9 mouse cellular contexts compared by ENCODE assay signal in genomic region chr5:139912121-139912771, GRCm38 (mm10). TPM values are rescaled to one million over a fixed set of nuclear protein-coding genes. Genes with fewer than 3 reads are reported as not detected.
DNase-seq lines count a peak whose midpoint lies in the region; ATAC-seq and TF ChIP-seq lines count a peak whose summit lies in the region.
"Had no signal": no experiment of that assay in that cellular context is flagged by ENCODE, and none has a peak within 500 bp of the region (broad histone marks: within the 10 kb centered on the region; RNA-seq: fewer than 3 reads in every experiment).

No protein-coding gene starts in this region.

- peaks cover 72% of the 10 kb centered on the region for H3K4me1 ChIP-seq in hindbrain, embryonic 10.5 days (replicated peaks)
- peaks cover 24% of the 10 kb centered on the region for H3K4me1 ChIP-seq in liver, embryonic 13.5 days (replicated peaks)
- peaks cover 6% of the 10 kb centered on the region for H3K4me1 ChIP-seq in small intestine, adult 2 months (ENCODE audit: control insufficient read depth, insufficient read depth, insufficient read length, low read length)

- 2% methylated on average over 47 of the region's 64 CpGs for WGBS in hindbrain, embryonic 10.5 days
- WGBS in liver, embryonic 13.5 days (ENCODE audit: insufficient replicate concordance), result 2% methylated on average over 29 of the region's 64 CpGs
- 1% methylated on average over 54 of the region's 64 CpGs for WGBS in small intestine, adult 2 months

- peak overlapping the region; percentile 60 for H3K4me2 ChIP-seq in liver, embryonic 13.5 days

- H3K9ac ChIP-seq in liver, embryonic 13.5 days, result no peak overlapping the region

- no peaks in the 10 kb centered on the region for H3K36me3 ChIP-seq in hindbrain, embryonic 10.5 days
- H3K36me3 ChIP-seq in liver, embryonic 13.5 days, result no peaks in the 10 kb centered on the region
- H3K36me3 ChIP-seq in small intestine, adult 2 months (ENCODE audit: control insufficient read depth, insufficient read depth, low read length), result no peaks in the 10 kb centered on the region

- H3K9me3 ChIP-seq in hindbrain, embryonic 10.5 days, result no peaks in the 10 kb centered on the region
- H3K9me3 ChIP-seq in liver, embryonic 13.5 days (replicated peaks), result no peaks in the 10 kb centered on the region

- TF ChIP-seq CTCF in small intestine, adult 2 months (IDR thresholded peaks at IDR 0.05; ENCODE audit: extremely low read depth, insufficient read length, insufficient replicate concordance, low read depth, low read length), result no peak

- peak overlapping the region; percentile 59 for H3K4me3 ChIP-seq in hindbrain, embryonic 10.5 days
- H3K4me3 ChIP-seq in liver, embryonic 13.5 days (replicated peaks), result peak overlapping the region; percentile 45
- peak overlapping the region; percentile 42 for H3K4me3 ChIP-seq in small intestine, adult 2 months (ENCODE audit: low read depth, low read length)
- H3K4me3 ChIP-seq: erythroblast, embryonic 14.5 days had no signal

- ATAC-seq in liver, embryonic 13.5 days (ENCODE audit: low read depth), result no peak

- no peak for TF ChIP-seq POLR2A in small intestine, adult 2 months (IDR thresholded peaks at IDR 0.05; ENCODE audit: low read depth, low read length)

- peaks cover 100% of the 10 kb centered on the region for H3K27me3 ChIP-seq in hindbrain, embryonic 10.5 days (ENCODE audit: insufficient read depth, poor library complexity, severe bottlenecking)
- H3K27me3 ChIP-seq in liver, embryonic 13.5 days, result peaks cover 98% of the 10 kb centered on the region
- peaks cover 58% of the 10 kb centered on the region for H3K27me3 ChIP-seq in small intestine, adult 2 months (ENCODE audit: control insufficient read depth, insufficient read depth, low read length)

- peak overlapping the region; percentile 79 for H3K27ac ChIP-seq in hindbrain, embryonic 10.5 days
- no peak overlapping the region for H3K27ac ChIP-seq in liver, embryonic 13.5 days
- H3K27ac ChIP-seq in small intestine, adult 2 months (ENCODE audit: insufficient read depth, low read depth, low read length), result no peak overlapping the region

- DNase-seq in adrenal gland, postnatal 10 days, result peak; percentile 48
- DNase-seq in adrenal gland, postnatal 4 days (ENCODE audit: low spot score in 2 of 2), result no peak
- DNase-seq in adrenal gland, postnatal 36 days, result peak; percentile 46 to 52
- peak; percentile 61 for DNase-seq in hindbrain, embryonic 10.5 days (ENCODE audit: low spot score)
- no peak for DNase-seq in liver, embryonic 13.5 days
- DNase-seq in urinary bladder, postnatal 36 days (ENCODE audit: low spot score in 2 of 2), result no peak
- no peak for DNase-seq in layer of hippocampus, adult 9-11 months

RNA-seq across cellular contexts. Expression of gene Elfn1, which starts 4.5 kb away (rescaled TPM):
- total RNA-seq in adrenal gland, postnatal 10 days (2021), result 1 to 10 TPM; 1.1 to 2.2 TPM
- 10 to 100 TPM; 14.1 to 16.8 TPM for total RNA-seq in adrenal gland, postnatal 4 days (2021)
- 10 to 100 TPM in 1 of 2 experiments, under 1 TPM in 1; 0.46 to 20.1 TPM for total RNA-seq in adrenal gland, postnatal 36 days (2021)
- polyA plus RNA-seq in hindbrain, embryonic 10.5 days (2016; fragmentation: Nextera tagmentation; extraction: Ambion mirVana), result 0.31 and 2.6 TPM in 2 replicates
- polyA plus RNA-seq in liver, embryonic 13.5 days (2015; fragmentation: Nextera tagmentation; extraction: Ambion mirVana), result 0.03 and 0.06 TPM in 2 replicates
- 0.11 and 0.34 TPM in 2 replicates for polyA plus RNA-seq in small intestine, adult 2 months (2012; rRNA removed)
- polyA plus RNA-seq: erythroblast, embryonic 14.5 days had no signal

Comparison
In these comparisons a context has a peak if more than half of its experiments do, and no peak if none do; other contexts are left out.
1. DNase-seq: peak in adrenal gland, postnatal 10 days (single experiment), adrenal gland, postnatal 36 days (2 of 2) and hindbrain, embryonic 10.5 days (single experiment); none in adrenal gland, postnatal 4 days (0 of 2), liver, embryonic 13.5 days (single experiment), urinary bladder, postnatal 36 days (0 of 2) and layer of hippocampus, adult 9-11 months (single experiment).
2. Peak in every context shown above with its lines, with median percentiles within 50 percentile points of each other: H3K4me3 ChIP-seq.